Mouse (Mus musculus) liver, adult 2 months (tissue): ENCODE measurements at regions not wholly inside any gene's neighbourhood (a gene's known extent, or its start where the extent isn't known, plus 50 kb on each side); places are given as distances from the start of the nearest gene placed in this dataset.

Source experiments
- CTCF ChIP-seq: fragments of 200-500 bp; IDR thresholded peaks from 2 replicates; pipeline ENCODE4 v1.5.1; 2011; ENCODE audit warnings: low read depth, low read length, control low read depth
- POLR2A ChIP-seq: fragments of 200-500 bp; IDR thresholded peaks from 2 replicates; pipeline ENCODE4 v1.6.1; 2011; ENCODE audit warnings: low read length, control low read depth; ENCODE audit not compliant: insufficient read depth; ENCODE audit errors: extremely low read depth

GRCm38 (mm10) chr11:89209072-89209471 lies 93.1 kb downstream of the Nog start:
- TF ChIP-seq POLR2A = no peak
- no peak for TF ChIP-seq CTCF
